Mouse (Mus musculus) lung, embryonic 16.5 days (tissue): ENCODE measurements around the gene Tmtc4. TPM values are rescaled to one million over a fixed set of nuclear protein-coding genes. Genes with fewer than 3 reads are reported as not detected.

ENCODE experiments used
- ATAC-seq: fragments of 200-750 bp; cut with Nextera tagmentation; 2 replicates; pipeline ENCODE4 v1.8.0; 2017; ENCODE audit warnings: low read depth, mild to moderate bottlenecking, moderate library complexity
- H3K27ac ChIP-seq: fragments of 300-500 bp; sonication (generic); 2 replicates; pipeline ENCODE4 v1.5.1; 2014; ENCODE audit warnings: mild to moderate bottlenecking, control low read depth, low read length
- H3K27me3 ChIP-seq: fragments of 300-500 bp; sonication (generic); 2 replicates; pipeline ENCODE4 v1.6.1; 2014; ENCODE audit warnings: low read depth, low read length, mixed read lengths; ENCODE audit not compliant: control insufficient read depth, insufficient read depth
- H3K36me3 ChIP-seq: fragments of 300-500 bp; sonication (generic); 2 replicates; pipeline ENCODE4 v1.6.1; 2014; ENCODE audit warnings: low read length; ENCODE audit not compliant: control insufficient read depth, insufficient read depth
- H3K4me1 ChIP-seq: fragments of 300-500 bp; sonication (generic); replicated peaks from 2 replicates; pipeline ENCODE4 v1.6.1; 2014; ENCODE audit warnings: low read length, mixed read lengths; ENCODE audit not compliant: control insufficient read depth, insufficient read depth
- H3K4me2 ChIP-seq: fragments of 300-500 bp; sonication (generic); 2 replicates; pipeline ENCODE4 v1.6.1; 2014; ENCODE audit warnings: low read depth, low read length, control low read depth
- H3K4me3 ChIP-seq: fragments of 300-500 bp; sonication (generic); 2 replicates; pipeline ENCODE4 v1.5.1; 2014; ENCODE audit warnings: mild to moderate bottlenecking, low read length, control low read depth
- H3K9ac ChIP-seq: fragments of 300-500 bp; sonication (generic); 2 replicates; pipeline ENCODE4 v1.6.1; 2014; ENCODE audit warnings: low read length, control low read depth
- H3K9me3 ChIP-seq: fragments of 300-500 bp; sonication (generic); 2 replicates; pipeline ENCODE4 v1.6.1; 2016; ENCODE audit warnings: low read length; ENCODE audit not compliant: control insufficient read depth
- WGBS: fragments of 180-500 bp; shearing (Covaris S2); extraction: QIAGEN DNeasy Blood & Tissue Kit; methylation state at CpG from one replicate; pipeline ENCODE4 v1.1.7; 2014; 5-methylcytosine and 5-hydroxymethylcytosine counted together
- polyA plus RNA-seq: library from polyadenylated mRNA; unstranded; fragments of >200 nt; fragmentation: Nextera tagmentation; extraction: Ambion mirVana; gene quantifications from 2 replicates; pipeline ENCODE4 v1.2.1, GENCODE M21; 2015

Gene Tmtc4
- polyA plus RNA-seq: 14.9 and 15.2 TPM in 2 replicates

DNA sequence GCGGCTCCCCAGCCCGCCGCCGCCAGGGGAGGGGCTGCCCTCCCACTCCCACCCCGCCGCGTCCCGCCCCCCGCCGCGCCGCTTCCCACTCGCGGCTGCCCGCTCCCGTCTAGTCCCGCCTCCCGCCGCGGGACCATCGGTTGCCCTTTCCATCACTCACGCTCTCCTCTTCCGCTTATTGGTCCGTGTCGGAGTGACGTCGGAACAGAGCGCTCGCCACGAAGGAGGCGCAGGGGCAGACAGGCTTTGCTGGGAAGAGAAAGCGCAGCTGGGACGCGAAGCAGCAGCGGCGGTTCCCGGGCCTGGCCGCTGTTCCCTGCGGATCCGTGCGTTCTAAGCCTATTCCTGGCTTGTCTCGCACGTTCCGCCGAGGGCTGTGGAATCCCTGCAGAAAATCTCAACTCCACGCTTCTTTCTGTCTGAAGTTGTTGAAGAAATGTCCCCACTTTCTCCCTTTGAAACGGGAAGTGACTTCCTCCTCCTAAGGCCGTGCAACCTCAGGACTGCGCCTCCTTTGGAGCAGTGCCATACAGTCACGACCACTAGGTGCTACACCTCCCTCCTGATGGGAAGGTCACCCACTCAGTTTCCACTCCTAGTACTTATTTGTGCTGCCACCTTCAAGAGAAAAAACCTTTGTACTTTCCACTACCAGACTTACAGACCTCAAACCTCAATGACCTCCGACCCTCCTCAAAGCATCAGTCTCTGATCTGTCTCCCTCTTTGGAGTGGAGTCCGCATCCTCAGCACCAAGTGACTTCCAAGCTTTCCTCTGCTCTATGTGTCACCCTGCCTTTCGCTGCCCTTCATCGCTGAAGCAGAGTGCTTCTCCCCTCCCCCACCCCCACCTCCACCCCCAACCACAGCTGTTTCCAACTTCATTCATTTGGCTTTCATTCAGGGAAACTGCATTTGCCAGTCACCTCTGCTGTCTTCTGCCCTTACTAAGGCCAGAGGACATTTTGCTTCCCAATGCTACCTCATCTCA lies at the start of gene Tmtc4:
TSS of gene Tmtc4 (minus strand) at position 810 of the 990 bp plus-strand sequence.
- Histone ChIP-seq H3K36me3 (no peaks in the 10 kb centered on the region), H3K4me3 (peak within 1 kb of the TSS; percentile 77), H3K4me2 (peak within 1 kb of the TSS; percentile 80), H3K9me3 (no peaks in the 10 kb centered on the region), H3K4me1 (peaks cover 14% of the 10 kb centered on the region), H3K27me3 (peaks cover 13% of the 10 kb centered on the region; the same call in 1 of the 2 replicates), H3K9ac (peak within 1 kb of the TSS; percentile 82), H3K27ac (peak within 1 kb of the TSS; percentile 89)
- peak; percentile 98 for ATAC-seq
- WGBS: 3% methylated on average over 33 of the region's 54 CpGs

GRCm38 (mm10) chr14:123032435-123032834 lies 48.6 kb upstream of the Tmtc4 start:
- Histone ChIP-seq H3K36me3 (no peaks in the 10 kb centered on the region), H3K9ac (no peak overlapping the region), H3K27me3 (no peaks in the 10 kb centered on the region), H3K4me3 (no peak overlapping the region), H3K27ac (no peak overlapping the region), H3K9me3 (no peaks in the 10 kb centered on the region), H3K4me1 (no peaks in the 10 kb centered on the region), H3K4me2 (no peak overlapping the region)
- 48% methylated on average over 1 of the region's 1 CpGs for WGBS
- ATAC-seq: no peak

DNA sequence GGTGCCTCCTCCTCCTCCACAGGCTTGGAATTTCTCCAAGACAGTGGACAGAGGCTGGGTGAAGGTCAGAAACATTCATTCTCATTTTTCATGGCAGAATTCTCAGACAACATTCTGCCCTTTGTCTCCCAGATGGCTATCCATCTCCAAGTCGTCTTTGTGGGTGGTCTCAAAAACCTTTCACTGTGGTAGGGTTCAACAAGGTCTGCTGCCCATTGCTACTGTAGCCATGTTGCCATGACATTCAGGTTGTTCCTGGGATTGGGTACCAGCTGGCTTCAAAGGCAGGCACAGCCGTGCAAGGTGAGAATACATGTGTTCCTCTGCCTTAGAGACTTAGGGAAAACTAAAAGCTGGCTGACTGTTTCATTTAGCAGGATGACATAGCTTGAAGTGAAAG lies 44.0 kb upstream of the Tmtc4 start:
- no peaks in the 10 kb centered on the region for H3K9me3 ChIP-seq
- no peak for ATAC-seq
- H3K27ac ChIP-seq: no peak overlapping the region
- H3K9ac ChIP-seq: no peak overlapping the region
- no peaks in the 10 kb centered on the region for H3K27me3 ChIP-seq
- 33% methylated on average over 2 of the region's 2 CpGs for WGBS
- H3K4me1 ChIP-seq: no peaks in the 10 kb centered on the region
- no peak overlapping the region for H3K4me3 ChIP-seq
- H3K36me3 ChIP-seq: no peaks in the 10 kb centered on the region
- H3K4me2 ChIP-seq: no peak overlapping the region

DNA sequence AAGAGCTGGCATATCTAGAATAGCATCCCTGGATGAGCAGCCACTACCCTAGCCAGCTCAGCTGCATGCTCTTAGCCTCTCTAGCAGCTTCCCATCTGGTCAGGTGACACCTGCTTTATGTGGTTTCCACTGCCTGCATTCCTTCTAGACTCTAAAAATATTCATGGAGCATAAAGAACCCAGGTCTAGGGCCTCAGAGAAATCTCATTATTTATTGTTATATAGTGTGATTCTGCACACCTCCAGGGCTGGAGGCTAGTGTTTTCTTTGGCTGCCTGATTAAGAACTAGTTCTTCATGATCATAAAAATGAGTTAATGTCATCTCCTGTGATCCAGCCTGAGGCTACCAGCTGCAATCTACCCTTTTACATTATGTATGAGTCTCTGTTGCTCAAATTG lies 39.1 kb upstream of the Tmtc4 start:
- no peak overlapping the region for H3K4me2 ChIP-seq
- H3K9ac ChIP-seq: no peak overlapping the region
- H3K9me3 ChIP-seq: no peaks in the 10 kb centered on the region
- H3K27ac ChIP-seq: no peak overlapping the region
- H3K4me1 ChIP-seq: no peaks in the 10 kb centered on the region
- no peak overlapping the region for H3K4me3 ChIP-seq
- H3K36me3 ChIP-seq: no peaks in the 10 kb centered on the region
- ATAC-seq: no peak
- H3K27me3 ChIP-seq: no peaks in the 10 kb centered on the region

- H3K36me3 ChIP-seq: no peaks in the 10 kb centered on the region
- no peak overlapping the region for H3K9ac ChIP-seq
- H3K4me1 ChIP-seq: no peaks in the 10 kb centered on the region
- H3K27me3 ChIP-seq: no peaks in the 10 kb centered on the region
- no peak for ATAC-seq
- no peak overlapping the region for H3K4me3 ChIP-seq
- WGBS: 93% methylated on average over 1 of the region's 1 CpGs
- H3K9me3 ChIP-seq: no peaks in the 10 kb centered on the region
- no peak overlapping the region for H3K27ac ChIP-seq
- no peak overlapping the region for H3K4me2 ChIP-seq
These were observed 32.5 kb upstream of the Tmtc4 start for GRCm38 (mm10) chr14:123016310-123016709.

DNA sequence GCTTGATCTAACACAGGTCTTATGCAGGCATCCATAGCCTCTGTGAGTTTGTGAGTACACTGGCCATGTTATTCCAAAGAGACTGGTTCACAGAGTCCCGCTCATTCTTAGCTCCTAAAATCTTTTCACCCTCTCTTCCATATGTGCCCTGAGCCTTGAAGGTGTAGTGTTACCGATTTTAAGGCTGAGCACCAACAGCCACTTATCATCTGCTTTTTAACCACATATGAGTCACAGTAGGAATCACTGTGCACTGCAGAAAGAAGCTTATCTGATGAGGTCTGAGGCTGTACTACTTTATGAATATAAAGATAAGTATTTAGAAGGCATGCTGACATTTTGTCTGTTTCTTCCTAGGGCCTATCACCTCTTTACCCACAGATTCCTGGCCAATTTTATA lies 31.9 kb upstream of the Tmtc4 start:
- H3K4me2 ChIP-seq: no peak overlapping the region
- H3K27me3 ChIP-seq: no peaks in the 10 kb centered on the region
- H3K9me3 ChIP-seq: no peaks in the 10 kb centered on the region
- no peak for ATAC-seq
- H3K9ac ChIP-seq: no peak overlapping the region
- no peak overlapping the region for H3K4me3 ChIP-seq
- no peaks in the 10 kb centered on the region for H3K36me3 ChIP-seq
- WGBS: 84% methylated on average over 2 of the region's 2 CpGs
- no peaks in the 10 kb centered on the region for H3K4me1 ChIP-seq
- no peak overlapping the region for H3K27ac ChIP-seq

DNA sequence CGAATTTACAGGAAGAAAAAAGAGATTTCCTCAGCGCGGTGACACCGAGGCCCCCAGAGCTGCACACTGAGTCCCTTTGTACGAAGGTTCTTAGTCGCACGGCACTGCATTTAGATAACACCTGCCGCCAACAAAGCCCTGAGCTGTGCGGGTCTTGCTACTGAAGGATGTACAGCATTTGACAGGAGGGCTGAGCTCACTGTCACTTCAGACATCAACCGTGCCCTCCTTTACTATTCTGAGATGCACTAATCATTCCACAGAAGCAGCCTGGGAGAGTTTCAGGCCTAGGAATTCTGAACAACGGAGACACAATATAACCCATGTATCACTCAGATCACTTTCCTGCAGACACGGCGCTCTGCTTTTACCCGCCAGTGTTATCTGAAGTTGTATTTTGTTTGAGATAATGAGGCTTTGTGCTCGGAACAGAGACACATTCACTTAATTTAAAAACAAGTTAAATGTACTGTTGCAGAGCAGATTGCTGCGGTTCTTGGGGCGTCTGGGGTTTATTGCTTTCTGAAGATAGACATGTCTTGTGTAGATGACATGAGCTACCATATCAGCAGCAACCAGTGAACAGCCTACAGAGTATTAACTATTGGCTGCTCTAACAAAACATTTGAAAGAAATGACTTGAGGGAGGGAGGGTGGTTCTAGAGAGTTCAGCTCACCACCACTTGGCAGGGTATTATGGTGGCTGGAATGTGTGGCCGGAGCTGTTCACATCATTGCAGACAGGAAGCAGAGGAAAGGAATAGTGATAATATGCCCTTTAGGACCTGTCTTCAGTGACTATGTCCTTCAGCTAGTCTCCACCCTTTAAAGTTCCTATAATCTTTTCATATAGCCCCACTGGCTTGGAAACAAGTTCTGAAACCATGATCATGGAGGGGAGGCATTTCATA lies 25.5 kb upstream of the Tmtc4 start:
- Histone ChIP-seq H3K36me3 (no peaks in the 10 kb centered on the region), H3K27me3 (no peaks in the 10 kb centered on the region), H3K9ac (no peak overlapping the region), H3K4me2 (no peak overlapping the region), H3K4me3 (no peak overlapping the region), H3K9me3 (no peaks in the 10 kb centered on the region), H3K27ac (no peak overlapping the region), H3K4me1 (no peaks in the 10 kb centered on the region)
- 32% methylated on average over 18 of the region's 18 CpGs for WGBS
- no peak for ATAC-seq

DNA sequence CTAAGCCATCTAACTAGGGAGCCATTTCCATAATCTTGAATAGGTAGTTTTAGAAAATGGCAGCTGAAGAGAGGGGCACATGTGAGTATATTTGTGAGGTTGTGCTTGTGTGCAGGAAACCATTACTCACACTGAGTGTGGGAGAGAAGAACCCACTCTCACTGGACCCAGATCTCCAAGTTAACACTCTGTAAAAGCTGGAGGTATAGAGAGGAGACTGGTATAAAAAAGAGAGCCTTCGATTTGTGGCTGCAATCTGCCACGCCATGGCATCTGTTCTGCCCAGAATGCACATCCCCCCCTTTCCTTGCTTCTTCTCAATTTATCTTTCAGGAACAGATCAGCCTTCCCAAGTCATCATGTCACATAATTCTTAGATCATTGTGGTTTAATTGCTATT lies 24.8 kb upstream of the Tmtc4 start:
- Histone ChIP-seq H3K4me3 (no peak overlapping the region), H3K27me3 (no peaks in the 10 kb centered on the region), H3K9ac (no peak overlapping the region), H3K9me3 (no peaks in the 10 kb centered on the region), H3K27ac (no peak overlapping the region), H3K4me2 (no peak overlapping the region), H3K36me3 (no peaks in the 10 kb centered on the region), H3K4me1 (no peaks in the 10 kb centered on the region)
- WGBS: 80% methylated on average over 2 of the region's 2 CpGs
- no peak for ATAC-seq

DNA sequence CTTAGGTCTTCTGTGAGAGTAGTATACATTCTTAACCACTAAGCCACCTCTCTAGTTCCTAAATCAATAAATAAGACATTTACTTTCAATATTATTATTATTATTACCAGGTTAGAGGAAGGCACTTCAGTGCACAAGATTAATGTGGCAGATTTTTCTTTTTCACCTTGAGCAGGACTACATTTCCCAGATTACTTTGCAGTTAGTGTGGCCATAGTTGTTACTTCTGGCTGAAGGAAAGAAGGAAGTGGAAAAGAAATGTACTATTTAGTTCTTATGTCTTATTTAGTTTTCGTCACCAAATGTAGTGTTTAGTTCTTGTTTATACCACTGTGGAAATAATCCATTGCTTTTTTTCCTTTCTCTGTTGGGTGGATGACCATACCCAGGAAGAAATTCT lies 19.9 kb upstream of the Tmtc4 start:
- H3K36me3 ChIP-seq: no peaks in the 10 kb centered on the region
- 81% methylated on average over 1 of the region's 1 CpGs for WGBS
- H3K27me3 ChIP-seq: peaks cover 2% of the 10 kb centered on the region; the same call in 1 of the 2 replicates
- H3K4me2 ChIP-seq: no peak overlapping the region
- H3K4me3 ChIP-seq: no peak overlapping the region
- no peak overlapping the region for H3K9ac ChIP-seq
- H3K27ac ChIP-seq: no peak overlapping the region
- H3K4me1 ChIP-seq: no peaks in the 10 kb centered on the region
- no peak for ATAC-seq
- no peaks in the 10 kb centered on the region for H3K9me3 ChIP-seq
